Mouse (Mus musculus) liver, postnatal 0 days (tissue): ENCODE measurements around the gene Cyren.

Source experiments
- CTCF ChIP-seq: sonication (generic); IDR thresholded peaks from 2 replicates; pipeline ENCODE4 v1.5.1; 2016; ENCODE audit warnings: antibody characterized with exemption, low read depth
- EP300 ChIP-seq: IDR thresholded peaks from 2 replicates; pipeline ENCODE4 v1.6.1; 2016; ENCODE audit warnings: antibody characterized with exemption, low read depth, mild to moderate bottlenecking

- TF ChIP-seq CTCF = no peak
- TF ChIP-seq EP300 = no peak
Observed at GRCm38 (mm10) chr6:34904361-34904760, 26.5 kb upstream of the Cyren start.
